Mouse (Mus musculus): Measurements from ENCODE around the gene Tsen54. TPM values are rescaled to one million over a fixed set of nuclear protein-coding genes. Genes with fewer than 3 reads are reported as not detected.
A peak's percentile ranks its signal among the peaks of the same experiment; 100 is the strongest.

Gene Tsen54
- polyA plus RNA-seq, 1 experiment from 2014 or later, result 23.5 TPM

GRCm38 (mm10) chr11:115806154-115806553 lies 8.4 kb upstream of the Tsen54 start:
- H3K27me3 ChIP-seq (replicated peaks), result no peaks in the 10 kb centered on the region
- ATAC-seq, result no peak
- H3K36me3 ChIP-seq, result peaks cover 75% of the 10 kb centered on the region
- peaks cover 90% of the 10 kb centered on the region for H3K4me1 ChIP-seq
- H3K9me3 ChIP-seq (replicated peaks), result no peaks in the 10 kb centered on the region
- H3K27ac ChIP-seq, result peak overlapping the region; percentile 81
- H3K4me2 ChIP-seq, result peak overlapping the region; percentile 49
- H3K4me3 ChIP-seq, result no peak overlapping the region
- WGBS (ENCODE audit: insufficient replicate concordance), result 87% methylated on average over 10 of the region's 10 CpGs
- H3K9ac ChIP-seq, result peak overlapping the region; percentile 41

GRCm38 (mm10) chr11:115807306-115807705 lies 7.2 kb upstream of the Tsen54 start:
- H3K4me1 ChIP-seq, result peaks cover 98% of the 10 kb centered on the region

GRCm38 (mm10) chr11:115807971-115808370 lies 6.6 kb upstream of the Tsen54 start:
- no peak for ATAC-seq
- no peak overlapping the region for H3K9ac ChIP-seq
- H3K36me3 ChIP-seq, result peaks cover 66% of the 10 kb centered on the region
- 89% methylated on average over 11 of the region's 11 CpGs for WGBS (ENCODE audit: insufficient replicate concordance)
- H3K4me3 ChIP-seq, result no peak overlapping the region
- H3K4me1 ChIP-seq, result peaks cover 98% of the 10 kb centered on the region
- H3K27me3 ChIP-seq (replicated peaks), result no peaks in the 10 kb centered on the region
- peak overlapping the region; percentile 13; the same call in 1 of the 2 replicates for H3K4me2 ChIP-seq
- no peaks in the 10 kb centered on the region for H3K9me3 ChIP-seq (replicated peaks)
- H3K27ac ChIP-seq, result 0 out of 2 replicates have a peak overlapping the region, but pooled peaks have one; percentile 57

More at GRCm38 (mm10) chr11:115807306-115807705, 7.2 kb upstream of the Tsen54 start:
- 88% methylated on average over 6 of the region's 6 CpGs for WGBS (ENCODE audit: insufficient replicate concordance)
- H3K4me3 ChIP-seq, result no peak overlapping the region
- ATAC-seq, result no peak
- H3K9ac ChIP-seq, result 0 out of 2 replicates have a peak overlapping the region, but pooled peaks have one; percentile 24
- H3K36me3 ChIP-seq, result peaks cover 72% of the 10 kb centered on the region
- peak overlapping the region; percentile 81 for H3K27ac ChIP-seq
- no peaks in the 10 kb centered on the region for H3K9me3 ChIP-seq (replicated peaks)
- no peaks in the 10 kb centered on the region for H3K27me3 ChIP-seq (replicated peaks)
- H3K4me2 ChIP-seq, result peak overlapping the region; percentile 13; the same call in 1 of the 2 replicates

GRCm38 (mm10) chr11:115808696-115809310 lies 5.7 kb upstream of the Tsen54 start:
- no peaks in the 10 kb centered on the region for H3K27me3 ChIP-seq (replicated peaks)
- WGBS (ENCODE audit: insufficient replicate concordance), result 33% methylated on average over 10 of the region's 10 CpGs
- H3K27ac ChIP-seq, result peak overlapping the region; percentile 57
- H3K9ac ChIP-seq, result peak overlapping the region; percentile 40
- no peak for ATAC-seq
- H3K36me3 ChIP-seq, result peaks cover 58% of the 10 kb centered on the region
- H3K4me2 ChIP-seq, result peak overlapping the region; percentile 99
- no peak overlapping the region for H3K4me3 ChIP-seq
- H3K4me1 ChIP-seq, result peaks cover 91% of the 10 kb centered on the region
- H3K9me3 ChIP-seq (replicated peaks), result no peaks in the 10 kb centered on the region

- Histone ChIP-seq H3K4me2 (peak overlapping the region; percentile 99), H3K4me3 (no peak overlapping the region), H3K9me3 (replicated peaks) (no peaks in the 10 kb centered on the region), H3K4me1 (peaks cover 90% of the 10 kb centered on the region), H3K27me3 (replicated peaks) (no peaks in the 10 kb centered on the region), H3K36me3 (peaks cover 54% of the 10 kb centered on the region), H3K27ac (peak overlapping the region; percentile 57), H3K9ac (peak overlapping the region; percentile 40)
- 50% methylated on average over 8 of the region's 8 CpGs for WGBS (ENCODE audit: insufficient replicate concordance)
- ATAC-seq, result no peak
Observed at GRCm38 (mm10) chr11:115809311-115809781, 5.2 kb upstream of the Tsen54 start.

GRCm38 (mm10) chr11:115810377-115810776 lies 4.1 kb upstream of the Tsen54 start:
- WGBS (ENCODE audit: insufficient replicate concordance), result 75% methylated on average over 14 of the region's 14 CpGs
- Histone ChIP-seq H3K4me1 (peaks cover 87% of the 10 kb centered on the region), H3K4me2 (peak overlapping the region; percentile 99), H3K9ac (no peak overlapping the region), H3K9me3 (replicated peaks) (no peaks in the 10 kb centered on the region), H3K27me3 (replicated peaks) (no peaks in the 10 kb centered on the region), H3K4me3 (no peak overlapping the region), H3K27ac (peak overlapping the region; percentile 57; the same call in 1 of the 2 replicates), H3K36me3 (peaks cover 43% of the 10 kb centered on the region)
- ATAC-seq, result no peak

GRCm38 (mm10) chr11:115811381-115812093 lies 3.0 kb upstream of the Tsen54 start:
- peak overlapping the region; percentile 99 for H3K4me2 ChIP-seq
- H3K9ac ChIP-seq, result peak overlapping the region; percentile 90
- peaks cover 87% of the 10 kb centered on the region for H3K4me1 ChIP-seq
- 79% methylated on average over 20 of the region's 20 CpGs for WGBS (ENCODE audit: insufficient replicate concordance)
- no peak overlapping the region for H3K27ac ChIP-seq
- H3K4me3 ChIP-seq, result peak overlapping the region; percentile 93
- H3K36me3 ChIP-seq, result peaks cover 40% of the 10 kb centered on the region
- no peak for ATAC-seq
- no peaks in the 10 kb centered on the region for H3K9me3 ChIP-seq (replicated peaks)
- H3K27me3 ChIP-seq (replicated peaks), result no peaks in the 10 kb centered on the region

- Histone ChIP-seq H3K4me3 (peak overlapping the region; percentile 93), H3K4me1 (peaks cover 81% of the 10 kb centered on the region), H3K9ac (peak overlapping the region; percentile 90), H3K36me3 (peaks cover 40% of the 10 kb centered on the region), H3K9me3 (replicated peaks) (no peaks in the 10 kb centered on the region), H3K4me2 (peak overlapping the region; percentile 99), H3K27ac (peak overlapping the region; percentile 82; the same call in 1 of the 2 replicates), H3K27me3 (replicated peaks) (no peaks in the 10 kb centered on the region)
- 63% methylated on average over 7 of the region's 7 CpGs for WGBS (ENCODE audit: insufficient replicate concordance)
- ATAC-seq, result no peak
Observed at GRCm38 (mm10) chr11:115812095-115812494, 2.4 kb upstream of the Tsen54 start.

GRCm38 (mm10) chr11:115812533-115813420 lies 1.7 kb upstream of the Tsen54 start:
- Histone ChIP-seq H3K4me2 (peak overlapping the region; percentile 99), H3K9ac (peak overlapping the region; percentile 90), H3K36me3 (peaks cover 39% of the 10 kb centered on the region), H3K27me3 (replicated peaks) (no peaks in the 10 kb centered on the region), H3K27ac (peak overlapping the region; percentile 82), H3K4me1 (peaks cover 75% of the 10 kb centered on the region), H3K4me3 (peak overlapping the region; percentile 93), H3K9me3 (replicated peaks) (no peaks in the 10 kb centered on the region)
- ATAC-seq, result peak; percentile 15; the same call in 1 of the 2 replicates
- WGBS (ENCODE audit: insufficient replicate concordance), result 10% methylated on average over 28 of the region's 28 CpGs

GRCm38 (mm10) chr11:115813507-115814296 lies 822 bp upstream of the Tsen54 start, which contains the start of gene Caskin2:
Caskin2 (minus strand) TSS chr11:115813639.
- H3K4me1 ChIP-seq, result peaks cover 65% of the 10 kb centered on the region
- peak within 1 kb of the TSS; percentile 93 for H3K4me3 ChIP-seq
- no peaks in the 10 kb centered on the region for H3K9me3 ChIP-seq (replicated peaks)
- peaks cover 44% of the 10 kb centered on the region for H3K36me3 ChIP-seq
- H3K9ac ChIP-seq, result peak within 1 kb of the TSS; percentile 90
- no peaks in the 10 kb centered on the region for H3K27me3 ChIP-seq (replicated peaks)
- under 1% methylated on average over 44 of the region's 44 CpGs for whole genome bisulfite sequencing (ENCODE audit: insufficient replicate concordance)
- ATAC-seq, result peak; percentile 90
- H3K4me2 ChIP-seq, result peak within 1 kb of the TSS; percentile 99
- peak within 1 kb of the TSS; percentile 82 for H3K27ac ChIP-seq

- H3K4me1 ChIP-seq, result peaks cover 29% of the 10 kb centered on the region
- no peaks in the 10 kb centered on the region for H3K27me3 ChIP-seq (replicated peaks)
- H3K4me3 ChIP-seq, result no peak overlapping the region
- H3K4me2 ChIP-seq, result no peak overlapping the region
- H3K36me3 ChIP-seq, result peaks cover 59% of the 10 kb centered on the region
- ATAC-seq, result no peak
- no peak overlapping the region for H3K9ac ChIP-seq
- no peaks in the 10 kb centered on the region for H3K9me3 ChIP-seq (replicated peaks)
- 85% methylated on average over 5 of the region's 5 CpGs for WGBS (ENCODE audit: insufficient replicate concordance)
- H3K27ac ChIP-seq, result no peak overlapping the region
Observed at GRCm38 (mm10) chr11:115817331-115817730, 2.8 kb downstream of the Tsen54 start.
